Mouse (Mus musculus) limb, embryonic 14.5 days (tissue): Measurements from ENCODE around the gene 2210017I01Rik. TPM values are rescaled to one million over a fixed set of nuclear protein-coding genes. Genes with fewer than 3 reads are reported as not detected.

ENCODE experiments used
- ATAC-seq: fragments of 200-750 bp; cut with Nextera tagmentation; 2 replicates; pipeline ENCODE4 v1.8.0; 2017; ENCODE audit warnings: low read depth, moderate number of reproducible peaks, moderate TSS enrichment; ENCODE audit not compliant: low FRiP score
- DNase-seq: peaks from one replicate; pipeline ENCODE4 v3.0.0-alpha.2; 2015; ENCODE audit warnings: low spot score
- H3K27ac ChIP-seq: fragments of 300-500 bp; sonication (generic); replicated peaks from 2 replicates; pipeline ENCODE4 v1.5.1; 2014; ENCODE audit warnings: low read depth, mild to moderate bottlenecking, low read length, moderate library complexity, mixed read lengths
- H3K27me3 ChIP-seq: fragments of 300-500 bp; sonication (generic); 2 replicates; pipeline ENCODE4 v1.6.1; 2014; ENCODE audit warnings: low read length, mixed read lengths; ENCODE audit not compliant: control insufficient read depth, insufficient read depth
- H3K36me3 ChIP-seq: fragments of 300-500 bp; sonication (generic); 2 replicates; pipeline ENCODE4 v1.6.1; 2014; ENCODE audit warnings: mild to moderate bottlenecking, low read length, moderate library complexity, mixed read lengths; ENCODE audit not compliant: control insufficient read depth, insufficient read depth
- H3K4me1 ChIP-seq: fragments of 300-500 bp; sonication (generic); 2 replicates; pipeline ENCODE4 v1.6.1; 2014; ENCODE audit warnings: antibody characterized with exemption, low read length, mixed read lengths; ENCODE audit not compliant: control insufficient read depth, insufficient read depth
- H3K4me2 ChIP-seq: fragments of 300-500 bp; sonication (generic); replicated peaks from 2 replicates; pipeline ENCODE4 v1.6.1; 2014; ENCODE audit warnings: low read depth, mild to moderate bottlenecking, low read length, moderate library complexity; ENCODE audit not compliant: severe bottlenecking
- H3K4me3 ChIP-seq: fragments of 300-500 bp; sonication (generic); replicated peaks from 2 replicates; pipeline ENCODE4 v1.5.1; 2014; ENCODE audit warnings: low read length
- H3K9ac ChIP-seq: fragments of 300-500 bp; sonication (generic); 2 replicates; pipeline ENCODE4 v1.6.1; 2014; ENCODE audit warnings: mild to moderate bottlenecking, low read depth, low read length, moderate library complexity; ENCODE audit not compliant: severe bottlenecking
- H3K9me3 ChIP-seq: fragments of 300-500 bp; sonication (generic); 2 replicates; pipeline ENCODE4 v1.6.1; 2016; ENCODE audit warnings: low read length; ENCODE audit not compliant: control insufficient read depth
- POLR2A ChIP-seq: fragments of 200-500 bp; IDR thresholded peaks from 2 replicates; pipeline ENCODE4 v1.8.0; 2012; ENCODE audit warnings: inconsistent platforms, mild to moderate bottlenecking, moderate library complexity, borderline replicate concordance; ENCODE audit not compliant: insufficient read depth, insufficient read length; ENCODE audit errors: extremely low read depth
- WGBS: fragments of 180-500 bp; shearing (Covaris S2); extraction: QIAGEN DNeasy Blood & Tissue Kit; methylation state at CpG from one replicate; pipeline ENCODE4 v1.1.7; 2014; 5-methylcytosine and 5-hydroxymethylcytosine counted together
- polyA plus RNA-seq, 2 experiments: library from polyadenylated mRNA; depleted of rRNA in 1 of 2; stranded (reverse) in 1 of 2; unstranded in 1 of 2; fragments of >200 nt; fragmentation: Nextera tagmentation in 1 of 2; extraction: Ambion mirVana in 1 of 2; gene quantifications; 2 replicates each; pipeline versions ENCODE4 v1.2.1 to v1.2.3; 2012 to 2014

Gene 2210017I01Rik
- polyA plus RNA-seq (2012; rRNA removed) (not detected in 2 replicates), polyA plus RNA-seq (2014; fragmentation: Nextera tagmentation; extraction: Ambion mirVana) (not detected in 2 replicates)

- ATAC-seq (no peak), DNase-seq (no peak)
- Histone ChIP-seq H3K36me3 (no peaks in the 10 kb centered on the region), H3K9ac (no peak within 1 kb of the TSS), H3K27ac (no peak within 1 kb of the TSS), H3K4me2 (no peak within 1 kb of the TSS), H3K4me3 (no peak within 1 kb of the TSS), H3K27me3 (no peaks in the 10 kb centered on the region), H3K9me3 (no peaks in the 10 kb centered on the region), H3K4me1 (no peaks in the 10 kb centered on the region)
- TF ChIP-seq POLR2A, result no peak
Measured at GRCm38 (mm10) chr3:92607392-92607791, at the start of gene 2210017I01Rik. Gene 2210017I01Rik, minus strand, starts transcription at chr3:92607492.

GRCm38 (mm10) chr3:92656826-92657225, 49.5 kb upstream of the 2210017I01Rik start, which contains the start of gene Lce1b:
Gene Lce1b, minus strand, starts transcription at chr3:92656926.
- Histone ChIP-seq H3K36me3 (no peaks in the 10 kb centered on the region), H3K27me3 (no peaks in the 10 kb centered on the region), H3K4me2 (no peak within 1 kb of the TSS), H3K9ac (no peak within 1 kb of the TSS), H3K4me3 (no peak within 1 kb of the TSS), H3K4me1 (no peaks in the 10 kb centered on the region), H3K27ac (no peak within 1 kb of the TSS), H3K9me3 (no peaks in the 10 kb centered on the region)
- ATAC-seq (no peak), DNase-seq (no peak)
- TF ChIP-seq POLR2A, result no peak

- H3K9me3 ChIP-seq, result no peaks in the 10 kb centered on the region
- no peak within 1 kb of the TSS for H3K9ac ChIP-seq
- no peak within 1 kb of the TSS for H3K4me3 ChIP-seq
- no peaks in the 10 kb centered on the region for H3K27me3 ChIP-seq
- no peak within 1 kb of the TSS for H3K27ac ChIP-seq
- no peaks in the 10 kb centered on the region for H3K36me3 ChIP-seq
- no peak for TF ChIP-seq POLR2A
- H3K4me1 ChIP-seq, result no peaks in the 10 kb centered on the region
- no peak for DNase-seq
- 79% methylated on average over 1 of the region's 1 CpGs for WGBS
- no peak for ATAC-seq
- H3K4me2 ChIP-seq, result no peak within 1 kb of the TSS
Measured at GRCm38 (mm10) chr3:92648207-92648606, 40.9 kb upstream of the 2210017I01Rik start, which contains the start of gene Lce1a1. Gene Lce1a1, minus strand, starts transcription at chr3:92648307.

GRCm38 (mm10) chr3:92639854-92640253, 32.6 kb upstream of the 2210017I01Rik start:
- H3K27me3 ChIP-seq, result no peaks in the 10 kb centered on the region
- no peaks in the 10 kb centered on the region for H3K36me3 ChIP-seq
- H3K27ac ChIP-seq, result no peak overlapping the region
- no peak for ATAC-seq
- no peak for DNase-seq
- H3K9ac ChIP-seq, result no peak overlapping the region
- H3K9me3 ChIP-seq, result no peaks in the 10 kb centered on the region
- H3K4me3 ChIP-seq, result no peak overlapping the region
- no peak for TF ChIP-seq POLR2A
- 88% methylated on average over 15 of the region's 15 CpGs for WGBS
- H3K4me1 ChIP-seq, result no peaks in the 10 kb centered on the region
- H3K4me2 ChIP-seq, result no peak overlapping the region

- no peaks in the 10 kb centered on the region for H3K4me1 ChIP-seq
- no peaks in the 10 kb centered on the region for H3K9me3 ChIP-seq
- H3K27ac ChIP-seq, result no peak overlapping the region
- no peak for DNase-seq
- 83% methylated on average over 3 of the region's 3 CpGs for WGBS
- no peaks in the 10 kb centered on the region for H3K36me3 ChIP-seq
- H3K9ac ChIP-seq, result no peak overlapping the region
- no peak overlapping the region for H3K4me2 ChIP-seq
- no peaks in the 10 kb centered on the region for H3K27me3 ChIP-seq
- no peak for ATAC-seq
- H3K4me3 ChIP-seq, result no peak overlapping the region
- no peak for TF ChIP-seq POLR2A
Measured at GRCm38 (mm10) chr3:92638653-92638991, 31.3 kb upstream of the 2210017I01Rik start.
